7 mouse cellular contexts compared by ENCODE assay signal in genomic region chr10:115314287-115314581, GRCm38 (mm10). TPM values are rescaled to one million over a fixed set of nuclear protein-coding genes. Genes with fewer than 3 reads are reported as not detected.
A peak's percentile ranks its signal among the peaks of the same experiment; 100 is the strongest.
DNase-seq lines count a peak whose midpoint lies in the region; ATAC-seq and TF ChIP-seq lines count a peak whose summit lies in the region.

No protein-coding gene starts in this region.

- H3K27ac ChIP-seq in lung, postnatal 0 days (ENCODE audit: low read length): peak overlapping the region; percentile 98
- H3K27ac ChIP-seq in forebrain, embryonic 10.5 days: no peak overlapping the region
- no peak overlapping the region for H3K27ac ChIP-seq in limb, embryonic 15.5 days
- H3K27ac ChIP-seq in stomach, embryonic 15.5 days: no peak overlapping the region

- H3K9ac ChIP-seq in lung, postnatal 0 days (replicated peaks; ENCODE audit: low read depth): peak overlapping the region; percentile 92
- peak overlapping the region; percentile 94; the same call in 1 of the 2 replicates for H3K9ac ChIP-seq in limb, embryonic 15.5 days
- H3K9ac ChIP-seq in stomach, embryonic 15.5 days: peak overlapping the region; percentile 89; the same call in 1 of the 2 replicates

- no peaks in the 10 kb centered on the region for H3K27me3 ChIP-seq in lung, postnatal 0 days (replicated peaks; ENCODE audit: insufficient read depth, low read length)
- no peaks in the 10 kb centered on the region for H3K27me3 ChIP-seq in forebrain, embryonic 10.5 days (ENCODE audit: poor library complexity, severe bottlenecking)
- no peaks in the 10 kb centered on the region for H3K27me3 ChIP-seq in limb, embryonic 15.5 days
- no peaks in the 10 kb centered on the region for H3K27me3 ChIP-seq in stomach, embryonic 15.5 days (replicated peaks)

- no peak for TF ChIP-seq CTCF in lung, postnatal 0 days (IDR thresholded peaks at IDR 0.05)

- H3K4me3 ChIP-seq in lung, postnatal 0 days (ENCODE audit: low read depth, low read length): peak overlapping the region; percentile 92
- H3K4me3 ChIP-seq in forebrain, embryonic 10.5 days: peak overlapping the region; percentile 72
- peak overlapping the region; percentile 92 for H3K4me3 ChIP-seq in limb, embryonic 15.5 days
- peak overlapping the region; percentile 91 for H3K4me3 ChIP-seq in stomach, embryonic 15.5 days (replicated peaks)

- peak overlapping the region; percentile 76 for H3K4me2 ChIP-seq in lung, postnatal 0 days (replicated peaks; ENCODE audit: low read depth, low read length)
- peak overlapping the region; percentile 75 for H3K4me2 ChIP-seq in limb, embryonic 15.5 days
- H3K4me2 ChIP-seq in stomach, embryonic 15.5 days: peak overlapping the region; percentile 75

- TF ChIP-seq EP300 in lung, postnatal 0 days (IDR thresholded peaks at IDR 0.05): no peak

- H3K36me3 ChIP-seq in lung, postnatal 0 days (ENCODE audit: insufficient read depth, low read length): no peaks in the 10 kb centered on the region
- peaks cover 4% of the 10 kb centered on the region; the same call in 1 of the 2 replicates for H3K36me3 ChIP-seq in forebrain, embryonic 10.5 days (replicated peaks)
- H3K36me3 ChIP-seq in limb, embryonic 15.5 days: no peaks in the 10 kb centered on the region
- H3K36me3 ChIP-seq in stomach, embryonic 15.5 days: no peaks in the 10 kb centered on the region

- WGBS in lung, postnatal 0 days: 6% methylated on average over 6 of the region's 6 CpGs
- WGBS in forebrain, embryonic 10.5 days: 41% methylated on average over 6 of the region's 6 CpGs
- WGBS in limb, embryonic 15.5 days: 16% methylated on average over 6 of the region's 6 CpGs
- 14% methylated on average over 6 of the region's 6 CpGs for WGBS in stomach, embryonic 15.5 days

- no peaks in the 10 kb centered on the region for H3K9me3 ChIP-seq in lung, postnatal 0 days (ENCODE audit: low read length)
- H3K9me3 ChIP-seq in forebrain, embryonic 10.5 days: no peaks in the 10 kb centered on the region
- no peaks in the 10 kb centered on the region for H3K9me3 ChIP-seq in limb, embryonic 15.5 days
- H3K9me3 ChIP-seq in stomach, embryonic 15.5 days: no peaks in the 10 kb centered on the region

- ATAC-seq in lung, postnatal 0 days: no peak
- no peak for ATAC-seq in limb, embryonic 15.5 days (ENCODE audit: insufficient number of reproducible peaks, low FRiP score, low TSS enrichment, low read depth)
- ATAC-seq in stomach, embryonic 15.5 days (ENCODE audit: insufficient read depth, low FRiP score, low read depth): no peak
- ATAC-seq in megakaryocyte progenitor cell, adult 5-6 weeks (replicated peaks; ENCODE audit: poor library complexity): no peak; the same call in 1 of the 2 replicates

- H3K4me1 ChIP-seq in lung, postnatal 0 days (ENCODE audit: insufficient read depth, low read depth, low read length): peaks cover 15% of the 10 kb centered on the region; the same call in 1 of the 2 replicates
- H3K4me1 ChIP-seq in forebrain, embryonic 10.5 days: peaks cover 39% of the 10 kb centered on the region
- peaks cover 17% of the 10 kb centered on the region for H3K4me1 ChIP-seq in limb, embryonic 15.5 days
- H3K4me1 ChIP-seq in stomach, embryonic 15.5 days: peaks cover 10% of the 10 kb centered on the region; the same call in 1 of the 2 replicates

- DNase-seq in lung, postnatal 0 days (ENCODE audit: low spot score): peak; percentile 69
- no peak for DNase-seq in lung, adult 18-20 months
- no peak for DNase-seq in forebrain, embryonic 10.5 days (ENCODE audit: extremely low spot score, low spot score)
- DNase-seq in right cerebral cortex, postnatal 14 days: no peak

RNA-seq across cellular contexts. Expression of gene Rab21, which starts 1.2 kb away (rescaled TPM):
- polyA plus RNA-seq in lung, postnatal 0 days (2015; fragmentation: Nextera tagmentation; extraction: Ambion mirVana): 9.1 and 10.1 TPM in 2 replicates
- polyA plus RNA-seq in forebrain, embryonic 10.5 days (2016; fragmentation: Nextera tagmentation; extraction: Ambion mirVana): 3.0 and 3.1 TPM in 2 replicates
- 4.0 and 4.6 TPM in 2 replicates for polyA plus RNA-seq in limb, embryonic 15.5 days (2015; fragmentation: Nextera tagmentation; extraction: Ambion mirVana)
- polyA plus RNA-seq in stomach, embryonic 15.5 days (2015; fragmentation: Nextera tagmentation; extraction: Ambion mirVana): 9.7 and 12.2 TPM in 2 replicates
- 94.3 and 102 TPM in 2 replicates for total RNA-seq in megakaryocyte progenitor cell, adult 5-6 weeks (2015)
- total RNA-seq in megakaryocyte progenitor cell, adult 5-6 weeks (2017): 46.5 and 49.5 TPM in 2 replicates

RNA-seq across cellular contexts. Expression of gene Tmem19, which starts 48.1 kb away (rescaled TPM):
- 26.0 and 31.1 TPM in 2 replicates for polyA plus RNA-seq in lung, postnatal 0 days (2015; fragmentation: Nextera tagmentation; extraction: Ambion mirVana)
- polyA plus RNA-seq in forebrain, embryonic 10.5 days (2016; fragmentation: Nextera tagmentation; extraction: Ambion mirVana): 27.3 and 30.1 TPM in 2 replicates
- polyA plus RNA-seq in limb, embryonic 15.5 days (2015; fragmentation: Nextera tagmentation; extraction: Ambion mirVana): 26.6 and 28.6 TPM in 2 replicates
- 27.4 and 30.8 TPM in 2 replicates for polyA plus RNA-seq in stomach, embryonic 15.5 days (2015; fragmentation: Nextera tagmentation; extraction: Ambion mirVana)
- total RNA-seq in megakaryocyte progenitor cell, adult 5-6 weeks (2015): 13.1 and 14.3 TPM in 2 replicates
- total RNA-seq in megakaryocyte progenitor cell, adult 5-6 weeks (2017): 14.5 and 19.4 TPM in 2 replicates
